Mouse (Mus musculus) testis, adult 2 months (tissue): ENCODE data around the gene Sdhb. TPM values are rescaled to one million over a fixed set of nuclear protein-coding genes. Genes with fewer than 3 reads are reported as not detected.

ENCODE experiments used
- H3K27ac ChIP-seq: fragments of 200-500 bp; 2 replicates; pipeline ENCODE4 v1.5.1; 2012; ENCODE audit warnings: low read depth, low read length; ENCODE audit not compliant: control insufficient read depth, insufficient read depth
- H3K27me3 ChIP-seq: fragments of 200-500 bp; 2 replicates; pipeline ENCODE4 v1.6.1; 2012; ENCODE audit warnings: mild to moderate bottlenecking, low read length, moderate library complexity; ENCODE audit not compliant: control insufficient read depth, insufficient read depth
- H3K36me3 ChIP-seq: fragments of 200-500 bp; 2 replicates; pipeline ENCODE4 v1.6.1; 2012; ENCODE audit warnings: mild to moderate bottlenecking, low read length; ENCODE audit not compliant: control insufficient read depth, insufficient read depth
- H3K4me1 ChIP-seq: fragments of 200-500 bp; 2 replicates; pipeline ENCODE4 v1.6.1; 2012; ENCODE audit warnings: low read length; ENCODE audit not compliant: control insufficient read depth, insufficient read depth
- H3K4me3 ChIP-seq: fragments of 200-500 bp; 2 replicates; pipeline ENCODE4 v1.5.1; 2012; ENCODE audit warnings: low read depth, mild to moderate bottlenecking, low read length, moderate library complexity, mixed read lengths; ENCODE audit not compliant: control insufficient read depth
- CTCF ChIP-seq: fragments of 200-500 bp; IDR thresholded peaks from 2 replicates; pipeline ENCODE4 v1.5.1; 2012; ENCODE audit warnings: low read depth, mild to moderate bottlenecking, inconsistent platforms, low read length, moderate library complexity; ENCODE audit not compliant: control insufficient read depth, insufficient read depth, insufficient replicate concordance
- POLR2A ChIP-seq: fragments of 200-500 bp; IDR thresholded peaks from 2 replicates; pipeline ENCODE4 v1.6.1; 2012; ENCODE audit warnings: low read depth, mild to moderate bottlenecking, inconsistent platforms, low read length, moderate library complexity; ENCODE audit not compliant: control insufficient read depth
- polyA plus RNA-seq: library from polyadenylated mRNA; depleted of rRNA; stranded (reverse); fragments of >200 nt; gene quantifications from 2 replicates; pipeline ENCODE4 v1.2.3, GENCODE M21; 2012

Sdhb gene
- polyA plus RNA-seq, 1 experiment, result 97.1 TPM

- Histone ChIP-seq H3K36me3 (no peaks in the 10 kb centered on the region), H3K27me3 (no peaks in the 10 kb centered on the region), H3K27ac (no peak overlapping the region), H3K4me3 (no peak overlapping the region), H3K4me1 (no peaks in the 10 kb centered on the region)
- TF ChIP-seq POLR2A (no peak), CTCF (no peak)
Observed at GRCm38 (mm10) chr4:140935643-140936042, 25.4 kb upstream of the Sdhb start.

- no peak overlapping the region for H3K4me3 ChIP-seq
- H3K4me1 ChIP-seq, result no peaks in the 10 kb centered on the region
- TF ChIP-seq CTCF (no peak), POLR2A (no peak)
- no peaks in the 10 kb centered on the region for H3K27me3 ChIP-seq
- H3K27ac ChIP-seq, result no peak overlapping the region
- no peaks in the 10 kb centered on the region for H3K36me3 ChIP-seq
Observed at GRCm38 (mm10) chr4:140944356-140944755, 16.6 kb upstream of the Sdhb start.

- Histone ChIP-seq H3K4me3 (no peak overlapping the region), H3K4me1 (no peaks in the 10 kb centered on the region), H3K27me3 (no peaks in the 10 kb centered on the region), H3K36me3 (no peaks in the 10 kb centered on the region), H3K27ac (no peak overlapping the region)
- TF ChIP-seq POLR2A, result no peak
- no peak for TF ChIP-seq CTCF
Observed at GRCm38 (mm10) chr4:140944961-140945442, 16.0 kb upstream of the Sdhb start.

GRCm38 (mm10) chr4:140945571-140945970 is 15.4 kb upstream of the Sdhb start:
- H3K27ac ChIP-seq, result no peak overlapping the region
- no peaks in the 10 kb centered on the region for H3K27me3 ChIP-seq
- no peak for TF ChIP-seq POLR2A
- H3K36me3 ChIP-seq, result no peaks in the 10 kb centered on the region
- no peak overlapping the region for H3K4me3 ChIP-seq
- no peaks in the 10 kb centered on the region for H3K4me1 ChIP-seq

GRCm38 (mm10) chr4:140946048-140946447 is 15.0 kb upstream of the Sdhb start:
- Histone ChIP-seq H3K4me3 (no peak overlapping the region), H3K4me1 (no peaks in the 10 kb centered on the region), H3K36me3 (no peaks in the 10 kb centered on the region), H3K27me3 (no peaks in the 10 kb centered on the region), H3K27ac (no peak overlapping the region)
- TF ChIP-seq CTCF (no peak), POLR2A (no peak)

GRCm38 (mm10) chr4:140946580-140947205 is 14.3 kb upstream of the Sdhb start:
- Histone ChIP-seq H3K27ac (no peak overlapping the region), H3K36me3 (no peaks in the 10 kb centered on the region), H3K4me1 (no peaks in the 10 kb centered on the region), H3K4me3 (no peak overlapping the region), H3K27me3 (no peaks in the 10 kb centered on the region)
- TF ChIP-seq CTCF (no peak), POLR2A (no peak)

GRCm38 (mm10) chr4:140947487-140948440 is 13.2 kb upstream of the Sdhb start:
- no peak overlapping the region for H3K27ac ChIP-seq
- H3K4me1 ChIP-seq, result no peaks in the 10 kb centered on the region
- TF ChIP-seq POLR2A (no peak), CTCF (no peak)
- no peaks in the 10 kb centered on the region for H3K36me3 ChIP-seq
- H3K4me3 ChIP-seq, result no peak overlapping the region
- H3K27me3 ChIP-seq, result no peaks in the 10 kb centered on the region
